Mouse (Mus musculus) gastrocnemius, postnatal 14 days (tissue): Measurements from ENCODE around the gene Rell1. TPM values are rescaled to one million over a fixed set of nuclear protein-coding genes. Genes with fewer than 3 reads are reported as not detected.

ENCODE experiments used
- DNase-seq: peaks from one replicate; pipeline ENCODE4 v3.0.0; 2021; ENCODE audit warnings: mixed read lengths
- intact Hi-C: fragments of 180-260 bp; cut with DNase I; formaldehyde crosslinking; loops from one replicate; pipeline ENCODE4 v1.15.1; 2025; ENCODE audit warnings: low total_unique reads
- total RNA-seq, 2 experiments: library from RNA; stranded (reverse); gene quantifications; 2 replicates each; pipeline ENCODE4 v1.2.3; 2021

The Rell1 gene
- total RNA-seq, 2 experiments from 2014 or later, result 12.4 to 13.0 TPM

DNA sequence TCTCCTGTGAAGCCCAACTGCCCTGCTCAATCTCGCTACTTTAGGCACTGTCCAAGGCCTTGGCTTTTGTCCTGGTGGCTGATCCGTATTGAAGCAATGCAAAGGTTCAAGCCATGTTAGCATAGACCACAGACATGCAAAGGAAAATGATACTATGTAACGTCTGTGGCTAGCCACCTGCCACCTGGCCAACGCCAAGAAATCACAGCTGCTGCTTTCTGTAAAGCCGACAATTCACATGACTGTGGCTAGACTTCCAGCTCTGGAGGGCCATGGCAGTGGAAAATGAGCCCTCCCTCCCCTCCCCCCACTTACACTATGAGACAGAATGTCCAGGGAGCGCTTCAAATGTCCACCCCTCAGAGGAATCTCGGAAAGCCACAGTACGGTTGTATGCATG, 11.1 kb downstream of the Rell1 start:
- intact Hi-C loops, result no loop called here
- peak; percentile 53 for DNase-seq

DNA sequence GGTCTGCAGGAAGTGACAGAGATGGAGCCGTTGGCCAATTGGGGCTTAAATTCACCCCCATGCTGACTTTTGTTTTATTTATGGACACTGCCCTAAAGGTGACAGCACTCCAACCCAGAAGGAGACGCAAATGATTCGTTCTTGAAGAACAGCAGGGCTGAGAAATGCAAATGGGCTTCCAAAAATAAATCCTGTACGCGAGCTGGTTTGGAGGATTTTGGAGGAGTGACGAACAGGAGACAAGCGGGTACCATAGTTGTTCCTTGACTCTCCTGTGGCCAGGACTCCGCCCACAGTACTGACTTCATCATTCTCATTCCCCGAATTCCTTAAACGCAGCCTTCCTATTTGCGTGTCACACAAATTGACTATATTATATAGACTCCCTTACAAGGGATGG, 12.3 kb downstream of the Rell1 start:
- DNase-seq, result no peak
- intact Hi-C loops, result no loop called here

DNA sequence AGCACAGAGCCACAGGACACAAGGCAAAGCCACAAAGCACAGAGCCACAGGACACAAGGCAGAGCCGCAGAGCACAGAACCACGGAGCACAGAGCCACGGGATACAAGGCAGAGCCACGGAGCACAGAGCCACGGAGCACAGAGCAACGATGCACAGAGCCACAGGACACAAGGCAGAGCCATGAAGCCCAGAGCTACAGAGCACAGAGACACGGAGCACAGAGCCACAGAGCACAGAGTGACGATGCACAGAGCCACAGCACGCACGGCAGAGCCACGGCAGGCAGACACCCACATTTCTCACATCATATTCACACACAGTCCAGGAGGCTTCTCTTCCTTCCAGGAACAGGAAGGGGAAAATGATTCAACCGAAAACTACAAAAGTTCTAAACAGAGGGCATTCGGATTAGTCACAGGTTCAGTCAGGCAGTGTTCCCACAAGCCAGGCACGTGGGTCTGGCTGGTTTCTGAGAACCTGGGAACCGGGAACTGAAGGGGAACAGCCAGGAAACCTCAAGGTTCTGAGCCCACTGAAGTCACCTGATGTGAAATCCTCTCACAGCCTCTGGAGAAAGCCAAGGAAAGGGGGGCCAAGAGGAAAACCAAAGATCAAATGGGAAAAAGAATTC, 15.2 kb downstream of the Rell1 start:
- intact Hi-C loops, result no loop called here
- DNase-seq, result no peak

GRCm38 (mm10) chr5:63952039-63952438, 16.7 kb downstream of the Rell1 start:
- no peak for DNase-seq
- intact Hi-C loops, result no loop called here

- intact Hi-C loops, result no loop called here
- peak; percentile 42 for DNase-seq
These were observed 17.2 kb downstream of the Rell1 start for GRCm38 (mm10) chr5:63951421-63951911.

DNA sequence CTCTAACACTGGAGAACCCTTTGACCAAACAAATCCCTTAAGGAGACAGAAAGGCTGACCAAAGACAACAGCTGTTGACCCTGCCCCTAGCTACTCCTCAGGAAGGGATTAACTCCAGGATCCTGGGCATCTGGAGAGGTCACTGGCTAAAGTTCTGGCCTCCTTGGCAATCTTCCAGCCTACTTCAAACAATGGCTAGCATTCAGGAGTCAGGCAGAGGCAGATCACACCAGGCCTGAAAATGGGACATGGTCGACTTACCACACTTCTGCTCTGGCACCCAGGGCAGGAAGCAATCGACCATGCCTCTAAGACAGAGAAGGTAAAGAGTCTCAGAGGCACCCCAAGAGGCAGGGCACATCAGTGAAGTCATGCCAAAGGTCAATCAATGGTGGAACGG, 19.5 kb downstream of the Rell1 start:
- no peak for DNase-seq

DNA sequence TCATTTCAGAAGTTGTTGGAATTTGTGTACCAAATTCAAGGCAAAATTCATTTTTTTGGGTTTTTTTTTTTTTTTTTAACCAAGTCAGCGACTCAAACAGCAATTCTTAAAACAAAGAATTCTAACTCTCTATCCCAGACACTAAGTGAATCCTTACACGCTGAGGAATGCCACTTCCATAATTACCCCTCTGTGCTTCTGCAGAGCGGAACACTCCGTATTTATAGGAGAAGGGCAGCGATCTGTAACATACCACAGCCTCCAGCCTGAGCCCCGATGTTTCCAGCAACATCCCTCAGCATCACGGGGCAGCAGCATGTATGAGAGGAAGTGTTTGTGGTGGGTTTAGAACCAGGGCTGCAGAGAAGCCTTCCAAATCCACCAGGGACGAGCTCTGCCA, 21.2 kb downstream of the Rell1 start:
- DNase-seq, result no peak
- intact Hi-C loops, result no loop called here

More for the DNA sequence above, 19.5 kb downstream of the Rell1 start:
- intact Hi-C loops, result no loop called here

GRCm38 (mm10) chr5:63943291-63943690, 25.4 kb downstream of the Rell1 start:
- intact Hi-C loops, result no loop called here
- DNase-seq, result no peak

GRCm38 (mm10) chr5:63941891-63942290, 26.8 kb downstream of the Rell1 start:
- intact Hi-C loops, result no loop called here
- DNase-seq, result no peak

- no peak for DNase-seq
- intact Hi-C loops, result no loop called here
These were observed 30.1 kb downstream of the Rell1 start for GRCm38 (mm10) chr5:63938575-63938974.

DNA sequence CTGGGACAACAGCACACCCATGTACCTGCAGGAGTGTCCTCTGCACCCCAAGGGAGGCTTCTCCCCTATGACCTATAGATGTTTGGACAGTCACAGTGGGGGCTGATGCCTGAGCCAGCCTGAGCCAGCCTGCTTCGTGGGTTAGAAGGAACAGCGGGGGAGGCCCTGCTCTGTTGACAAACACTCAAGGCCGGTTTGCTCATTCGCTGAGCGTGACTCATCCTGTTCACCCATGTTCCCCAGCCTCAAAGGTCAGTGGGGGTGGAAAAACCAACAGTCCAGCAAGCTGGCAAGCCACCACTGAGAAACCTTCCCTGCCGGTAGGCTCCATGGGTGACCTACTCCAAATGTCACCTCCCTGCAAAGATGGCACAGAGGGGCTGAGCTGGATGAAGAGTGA, 32.0 kb downstream of the Rell1 start:
- DNase-seq, result no peak
- intact Hi-C loops, result no loop called here

DNA sequence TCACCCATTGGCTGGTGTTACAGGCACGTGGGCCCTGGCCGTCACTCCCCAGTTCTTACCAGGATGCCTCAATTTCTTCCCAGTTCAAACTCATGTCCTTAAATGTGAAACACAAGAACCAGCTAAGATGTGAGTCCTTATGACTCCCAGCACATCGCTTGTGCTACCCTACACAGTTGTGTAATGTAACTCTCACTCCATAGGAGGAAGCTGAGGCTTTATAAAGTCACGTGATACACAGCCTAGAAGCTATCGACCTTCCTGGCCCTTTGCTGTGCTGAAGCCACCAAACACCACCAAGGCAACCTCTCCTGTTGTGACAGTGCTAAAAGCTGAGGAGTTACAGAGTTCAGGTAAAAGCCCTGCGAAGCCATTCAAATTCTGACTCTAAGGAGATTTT, 33.1 kb downstream of the Rell1 start:
- intact Hi-C loops, result no loop called here
- DNase-seq, result no peak

DNA sequence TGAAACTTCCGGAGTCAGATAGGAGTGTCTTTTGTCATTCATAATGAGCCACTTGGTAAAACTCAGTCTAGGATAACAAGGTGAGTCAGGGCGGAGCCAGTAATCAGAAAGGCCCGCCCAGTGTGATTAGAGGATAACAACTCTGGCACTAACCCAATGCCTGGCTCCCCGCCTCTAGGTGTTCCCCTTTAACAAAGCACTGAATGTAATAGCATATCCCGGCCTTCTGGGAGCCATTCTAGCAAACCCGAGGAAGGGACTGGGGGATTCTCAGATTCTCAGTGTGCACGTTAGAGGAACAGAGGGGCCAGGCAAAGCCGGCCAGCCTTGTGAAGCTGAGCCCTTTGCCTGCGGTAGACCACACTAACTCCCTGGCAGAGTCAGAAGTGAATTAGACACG, 35.9 kb downstream of the Rell1 start:
- no peak for DNase-seq
- intact Hi-C loops, result no loop called here

- DNase-seq, result no peak
- intact Hi-C loops, result no loop called here
These were observed 37.8 kb downstream of the Rell1 start for GRCm38 (mm10) chr5:63930824-63931358.

GRCm38 (mm10) chr5:63925035-63925628, 43.6 kb downstream of the Rell1 start:
- DNase-seq, result no peak
- intact Hi-C loops, result no loop called here

DNA sequence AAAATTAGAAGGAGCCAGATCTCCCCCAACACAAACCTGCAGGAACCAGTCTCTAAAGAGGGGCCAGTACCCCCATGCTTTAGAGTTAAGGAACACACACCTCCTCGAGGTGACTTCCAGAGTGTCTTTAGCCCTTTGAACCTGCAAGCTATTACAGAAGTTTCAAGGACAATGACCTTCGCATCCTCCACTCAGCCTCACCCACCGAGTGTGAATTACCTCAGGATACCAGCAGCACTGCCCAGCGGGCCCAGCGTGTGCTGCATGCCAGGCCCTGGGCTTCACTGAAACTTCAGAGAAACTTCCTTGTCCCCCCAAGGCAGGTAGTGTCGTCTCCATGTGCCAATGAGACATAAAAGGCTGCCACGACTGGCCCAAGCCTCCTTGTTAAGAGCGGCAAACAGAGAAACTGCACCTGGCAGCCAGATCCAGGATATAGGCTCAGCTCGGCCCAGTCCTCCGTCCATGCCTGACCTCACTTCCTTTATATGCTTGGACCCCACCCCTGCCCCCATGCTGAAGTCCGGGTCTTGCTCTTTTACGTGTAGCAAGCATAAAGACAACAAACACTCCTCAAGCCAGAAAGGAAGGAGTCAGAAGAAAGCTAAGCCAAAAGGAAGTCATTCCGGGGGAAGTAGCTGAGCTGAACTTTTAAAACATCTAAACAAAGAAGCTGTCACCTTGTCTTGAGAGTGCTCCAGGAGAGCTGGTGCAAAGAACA, 45.2 kb downstream of the Rell1 start:
- DNase-seq, result no peak
- intact Hi-C loops, result no loop called here

DNA sequence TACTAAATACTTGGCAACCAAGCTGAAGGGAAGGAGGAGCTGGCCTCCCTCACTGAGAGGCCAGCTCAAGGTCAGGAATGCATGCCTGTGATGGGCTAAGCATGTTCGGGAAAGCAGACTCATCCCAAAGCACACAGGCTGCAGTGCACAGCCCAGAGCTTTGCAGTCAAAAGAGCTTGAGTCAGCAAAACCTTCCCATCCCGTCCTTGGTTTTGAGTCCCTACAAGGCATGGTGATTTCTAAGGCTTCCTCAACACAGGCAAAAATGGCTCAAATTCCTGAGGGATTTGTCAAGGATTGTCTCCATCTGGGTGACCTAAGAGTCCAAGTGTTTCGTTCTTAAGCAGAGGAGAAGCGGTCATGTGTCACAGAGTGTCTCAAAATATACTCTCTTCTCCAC, 50.5 kb downstream of the Rell1 start:
- intact Hi-C loops, result no loop called here
- DNase-seq, result no peak

DNA sequence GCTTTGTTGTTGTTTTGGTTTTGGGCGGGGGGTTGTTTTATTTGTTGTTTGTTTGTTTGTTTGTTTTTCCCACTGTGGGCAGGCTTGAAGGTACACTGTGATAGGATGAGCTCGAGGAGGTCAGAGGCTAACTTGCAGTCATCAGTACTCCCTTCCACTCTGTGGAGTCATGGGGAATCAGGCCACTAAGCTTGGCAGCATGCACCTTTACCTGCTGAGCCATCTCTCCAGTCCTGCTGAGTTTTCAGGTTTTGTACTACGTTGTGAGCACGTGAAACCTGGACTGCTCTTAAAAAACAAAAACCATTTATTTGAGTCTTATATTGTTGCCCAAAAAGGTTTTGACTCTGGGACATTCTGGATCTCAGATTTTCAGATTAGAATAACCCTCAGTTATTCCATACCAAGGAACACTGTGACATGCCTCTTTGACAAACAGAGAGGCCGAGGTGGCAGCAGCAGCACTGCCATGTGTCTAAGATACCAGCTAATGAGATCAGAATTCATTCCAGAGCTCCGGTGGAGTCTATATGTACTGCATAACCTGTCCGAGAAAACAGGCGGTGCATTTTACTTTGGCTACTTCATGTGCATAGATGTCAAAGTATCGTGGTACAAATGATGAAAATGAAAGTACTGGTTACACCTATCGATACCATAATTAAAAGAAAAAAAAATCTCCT, 52.1 kb downstream of the Rell1 start:
- intact Hi-C loops, result no loop called here
- no peak for DNase-seq

DNA sequence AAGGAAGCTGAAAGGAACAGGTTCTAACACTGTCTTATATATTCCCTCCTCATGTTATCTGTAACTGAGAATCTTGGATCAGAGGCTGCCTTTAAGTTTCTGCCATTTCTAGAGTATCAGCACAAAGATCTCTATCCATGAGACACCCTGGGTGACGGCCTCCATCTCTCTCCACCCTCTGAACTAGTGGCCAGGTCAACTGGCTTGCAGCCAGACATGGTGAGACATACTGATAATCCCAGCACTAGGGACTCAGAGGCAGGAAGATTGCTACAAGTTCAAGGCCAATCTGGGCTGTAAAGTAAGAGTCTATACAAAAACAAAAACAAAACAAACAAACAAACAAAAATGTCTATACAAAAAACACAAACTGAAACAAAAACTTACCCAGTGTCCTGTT, 53.8 kb downstream of the Rell1 start:
- no peak for DNase-seq
- intact Hi-C loops, result no loop called here
